Mouse (Mus musculus): Measurements from ENCODE around the gene Itk.

The Itk gene

GRCm38 (mm10) chr11:46392890-46393289 lies 3.6 kb upstream of the Itk start:
- DNase-seq: no peak

- no peak for DNase-seq
Measured at GRCm38 (mm10) chr11:46390621-46391020, 1.3 kb upstream of the Itk start.

- no peak for DNase-seq
Measured at GRCm38 (mm10) chr11:46388438-46388837, 877 bp downstream of the Itk start.

GRCm38 (mm10) chr11:46387061-46387460 lies 2.3 kb downstream of the Itk start:
- DNase-seq: no peak

- no peak for DNase-seq
Measured at GRCm38 (mm10) chr11:46386556-46386955, 2.8 kb downstream of the Itk start.

GRCm38 (mm10) chr11:46384925-46385324 lies 4.4 kb downstream of the Itk start:
- DNase-seq: no peak

- DNase-seq: no peak
Measured at GRCm38 (mm10) chr11:46382466-46382865, 6.8 kb downstream of the Itk start.

GRCm38 (mm10) chr11:46380097-46380675 lies 9.1 kb downstream of the Itk start:
- DNase-seq: no peak

- no peak for DNase-seq
Measured at GRCm38 (mm10) chr11:46377819-46378782, 11.2 kb downstream of the Itk start.

GRCm38 (mm10) chr11:46377316-46377715 lies 12.0 kb downstream of the Itk start:
- no peak for DNase-seq

GRCm38 (mm10) chr11:46375015-46375414 lies 14.3 kb downstream of the Itk start:
- DNase-seq: no peak

GRCm38 (mm10) chr11:46373071-46374030 lies 16.0 kb downstream of the Itk start:
- DNase-seq: peak; percentile 31 to 43

GRCm38 (mm10) chr11:46372331-46372953 lies 16.9 kb downstream of the Itk start:
- no peak for DNase-seq

GRCm38 (mm10) chr11:46371250-46371649 lies 18.1 kb downstream of the Itk start:
- DNase-seq: no peak

GRCm38 (mm10) chr11:46370457-46370856 lies 18.9 kb downstream of the Itk start:
- DNase-seq: no peak

- DNase-seq: no peak
Measured at GRCm38 (mm10) chr11:46366357-46366756, 23.0 kb downstream of the Itk start.

- no peak for DNase-seq
Measured at GRCm38 (mm10) chr11:46365744-46366143, 23.6 kb downstream of the Itk start.

- no peak for DNase-seq
Measured at GRCm38 (mm10) chr11:46363864-46364263, 25.5 kb downstream of the Itk start.

GRCm38 (mm10) chr11:46362061-46363022 lies 27.0 kb downstream of the Itk start:
- DNase-seq: no peak

- DNase-seq: no peak
Measured at GRCm38 (mm10) chr11:46360991-46361665, 28.2 kb downstream of the Itk start.

- no peak for DNase-seq
Measured at GRCm38 (mm10) chr11:46358369-46358768, 30.9 kb downstream of the Itk start.
